8 mouse cellular contexts compared by ENCODE assay signal in the genomic region with DNA sequence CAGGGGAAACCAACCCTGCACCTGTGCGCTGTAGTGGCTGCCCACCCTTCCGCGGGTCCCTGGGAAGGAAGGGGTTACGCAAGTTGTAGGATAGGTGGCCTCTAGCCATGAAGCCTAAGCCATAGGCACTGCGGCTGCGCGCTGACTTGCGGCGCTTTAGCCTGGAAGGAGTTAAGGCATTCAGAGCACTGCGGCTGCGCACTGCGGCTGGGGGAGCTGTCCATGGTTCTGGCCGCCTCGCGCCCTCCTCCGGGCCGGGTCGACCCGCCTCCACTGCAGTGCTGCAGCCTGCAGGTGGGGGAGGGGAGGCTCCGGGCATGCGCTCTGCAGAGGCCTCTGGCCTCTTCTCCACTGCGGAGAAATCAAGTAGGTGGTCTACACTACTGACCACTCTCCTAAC. TPM values are rescaled to one million over a fixed set of nuclear protein-coding genes. Genes with fewer than 3 reads are reported as not detected.
DNase-seq lines count a peak whose midpoint lies in the region; ATAC-seq and TF ChIP-seq lines count a peak whose summit lies in the region.

No protein-coding gene starts in this region.

- WGBS in hindbrain, embryonic 16.5 days: 0% methylated on average over 16 of the region's 22 CpGs

- H3K27ac ChIP-seq in gastrocnemius, adult 2 months: no peak overlapping the region
- peak overlapping the region; percentile 81 for H3K27ac ChIP-seq in hindbrain, embryonic 16.5 days (ENCODE audit: low read depth, low read length)

- H3K4me3 ChIP-seq in gastrocnemius, adult 2 months: no peak overlapping the region
- peak overlapping the region; percentile 72 for H3K4me3 ChIP-seq in hindbrain, embryonic 16.5 days (ENCODE audit: low read length)

- peak overlapping the region; percentile 91 for H3K4me2 ChIP-seq in hindbrain, embryonic 16.5 days (ENCODE audit: low read length)

- H3K9me3 ChIP-seq in hindbrain, embryonic 16.5 days (ENCODE audit: control insufficient read depth, low read length): no peaks in the 10 kb centered on the region

- H3K4me1 ChIP-seq in hindbrain, embryonic 16.5 days (ENCODE audit: control insufficient read depth, insufficient read depth, low read depth, low read length): peaks cover 44% of the 10 kb centered on the region

- peak; percentile 28 for DNase-seq in T-cell, adult 2 months (ENCODE audit: low spot score)
- DNase-seq in cerebellum, postnatal 36 days: peak; percentile 97 to 99
- peak; percentile 77 for DNase-seq in gastrocnemius, adult 2 months
- peak; percentile 79 for DNase-seq in left cerebral cortex, adult 11 months (ENCODE audit: low spot score)
- peak; percentile 90 to 91 for DNase-seq in lung, postnatal 4 days
- peak; percentile 87 for DNase-seq in retina, postnatal 7 days (ENCODE audit: low read depth, low spot score)
- DNase-seq in urinary bladder, adult 18-20 months (ENCODE audit: low spot score in 2 of 2): peak; percentile 45 to 69

- peak; percentile 75 for ATAC-seq in hindbrain, embryonic 16.5 days

- peak overlapping the region; percentile 56 for H3K9ac ChIP-seq in hindbrain, embryonic 16.5 days (ENCODE audit: low read depth, low read length)

- H3K36me3 ChIP-seq in hindbrain, embryonic 16.5 days (ENCODE audit: control insufficient read depth, insufficient read depth, low read length): no peaks in the 10 kb centered on the region

- H3K27me3 ChIP-seq in hindbrain, embryonic 16.5 days (replicated peaks; ENCODE audit: control insufficient read depth, insufficient read depth, low read length): no peaks in the 10 kb centered on the region

- intact Hi-C loops in gastrocnemius, adult 2 months (cut with DNase I): loop anchor here (5.0 kb wide), 1 partner anchor 59 kb away; no protein-coding TSS in a partner anchor

- no peak for TF ChIP-seq CTCF in gastrocnemius, adult 2 months (IDR thresholded peaks at IDR 0.05)

RNA-seq across cellular contexts. Expression of gene Kcnc3, which starts 3.3 kb away (rescaled TPM):
- 1 to 10 TPM; 3.0 to 3.6 TPM for total RNA-seq in gastrocnemius, adult 2 months (2021)
- 6.4 and 8.5 TPM in 2 replicates for polyA plus RNA-seq in hindbrain, embryonic 16.5 days (2015; fragmentation: Nextera tagmentation; extraction: Ambion mirVana)

RNA-seq across cellular contexts. Expression of gene Napsa, which starts 21.6 kb away (rescaled TPM):
- under 1 TPM in 1 of 2 experiments, not detected in 1; 0.20 TPM for total RNA-seq in gastrocnemius, adult 2 months (2021)
- polyA plus RNA-seq in hindbrain, embryonic 16.5 days (2015; fragmentation: Nextera tagmentation; extraction: Ambion mirVana): 1.1 and 1.6 TPM in 2 replicates

RNA-seq across cellular contexts. Expression of gene Nr1h2, which starts 40.0 kb away (rescaled TPM):
- total RNA-seq in gastrocnemius, adult 2 months (2021): 10 to 100 TPM; 40.6 to 42.7 TPM
- 62.0 and 66.1 TPM in 2 replicates for polyA plus RNA-seq in hindbrain, embryonic 16.5 days (2015; fragmentation: Nextera tagmentation; extraction: Ambion mirVana)

RNA-seq across cellular contexts. Expression of gene Pold1, which starts 45.1 kb away (rescaled TPM):
- 1 to 10 TPM; 4.1 to 5.1 TPM for total RNA-seq in gastrocnemius, adult 2 months (2021)
- 20.5 and 26.3 TPM in 2 replicates for polyA plus RNA-seq in hindbrain, embryonic 16.5 days (2015; fragmentation: Nextera tagmentation; extraction: Ambion mirVana)

Comparison
In these comparisons a context has a peak if more than half of its experiments do, and no peak if none do; other contexts are left out.
1. DNase-seq: peak in every context shown above with its lines; median percentile 98 in cerebellum, postnatal 36 days; 90 in lung, postnatal 4 days; 87 in retina, postnatal 7 days; 79 in left cerebral cortex, adult 11 months; 77 in gastrocnemius, adult 2 months; 57 in urinary bladder, adult 18-20 months; 28 in T-cell, adult 2 months.